Mouse (Mus musculus): ENCODE measurements around the gene Plxnc1. TPM values are rescaled to one million over a fixed set of nuclear protein-coding genes. Genes with fewer than 3 reads are reported as not detected.

Plxnc1 gene
- total RNA-seq, 2 experiments from 2014 or later, result 32.7 to 33.0 TPM

GRCm38 (mm10) chr10:94825951-94826350 is 118.7 kb downstream of the Plxnc1 start:
- no peak for DNase-seq (ENCODE audit: low spot score in 2 of 2)

- DNase-seq (ENCODE audit: low spot score in 2 of 2), result no peak
Measured at GRCm38 (mm10) chr10:94823971-94824760, 120.5 kb downstream of the Plxnc1 start.

- no peak for DNase-seq (ENCODE audit: low spot score in 2 of 2)
Measured at GRCm38 (mm10) chr10:94818781-94819665, 125.6 kb downstream of the Plxnc1 start.

- DNase-seq (ENCODE audit: low spot score in 2 of 2), result no peak
Measured at GRCm38 (mm10) chr10:94818127-94818526, 126.5 kb downstream of the Plxnc1 start.

- peak; percentile 36 to 39 for DNase-seq (ENCODE audit: low spot score in 2 of 2)
Measured at GRCm38 (mm10) chr10:94811907-94812851, 132.5 kb downstream of the Plxnc1 start.

GRCm38 (mm10) chr10:94809946-94810472 is 134.6 kb downstream of the Plxnc1 start:
- no peak for DNase-seq (ENCODE audit: low spot score in 2 of 2)

- no peak for DNase-seq (ENCODE audit: low spot score in 2 of 2)
Measured at GRCm38 (mm10) chr10:94808275-94808674, 136.4 kb downstream of the Plxnc1 start.

GRCm38 (mm10) chr10:94807323-94807722 is 137.3 kb downstream of the Plxnc1 start:
- no peak for DNase-seq (ENCODE audit: low spot score in 2 of 2)

- DNase-seq (ENCODE audit: low spot score in 2 of 2), result no peak
Measured at GRCm38 (mm10) chr10:94804909-94805220, 139.8 kb downstream of the Plxnc1 start.

GRCm38 (mm10) chr10:94804029-94804908 is 140.4 kb downstream of the Plxnc1 start:
- DNase-seq (ENCODE audit: low spot score in 2 of 2), result no peak

GRCm38 (mm10) chr10:94800677-94801354 is 143.8 kb downstream of the Plxnc1 start:
- DNase-seq (ENCODE audit: low spot score in 2 of 2), result no peak

GRCm38 (mm10) chr10:94799485-94800239 is 145.0 kb downstream of the Plxnc1 start:
- no peak for DNase-seq (ENCODE audit: low spot score in 2 of 2)

- DNase-seq (ENCODE audit: low spot score in 2 of 2), result no peak
Measured at GRCm38 (mm10) chr10:94798128-94798527, 146.5 kb downstream of the Plxnc1 start.

GRCm38 (mm10) chr10:94794666-94795244 is 149.9 kb downstream of the Plxnc1 start:
- DNase-seq (ENCODE audit: low spot score in 2 of 2), result no peak

- no peak for DNase-seq (ENCODE audit: low spot score in 2 of 2)
Measured at GRCm38 (mm10) chr10:94793914-94794313, 150.7 kb downstream of the Plxnc1 start.

GRCm38 (mm10) chr10:94789205-94789604 is 155.4 kb downstream of the Plxnc1 start:
- DNase-seq (ENCODE audit: low spot score in 2 of 2), result no peak

GRCm38 (mm10) chr10:94780618-94781262 is 163.9 kb downstream of the Plxnc1 start:
- no peak for DNase-seq (ENCODE audit: low spot score in 2 of 2)

- no peak for DNase-seq (ENCODE audit: low spot score in 2 of 2)
Measured at GRCm38 (mm10) chr10:94779319-94779718, 165.3 kb downstream of the Plxnc1 start.

Measured in layer of hippocampus, postnatal 14 days (tissue).